Mouse (Mus musculus) hematopoietic stem cell, adult 5-6 weeks (primary cell): ENCODE results near the gene Cmbl. TPM values are rescaled to one million over a fixed set of nuclear protein-coding genes. Genes with fewer than 3 reads are reported as not detected.

Experiments
- ATAC-seq, 2 experiments: fragments of 125-278 bp in 1 of 2; replicated peaks in 1 of 2; 2 replicates each; pipeline ENCODE4 v1.8.0; 2016 to 2017; ENCODE audit warnings: inconsistent platforms in 2 of 2, mild to moderate bottlenecking in 2 of 2, moderate number of reproducible peaks in 2 of 2, low read depth in 1 of 2, moderate TSS enrichment in 1 of 2; ENCODE audit not compliant: low FRiP score in 2 of 2, poor library complexity in 2 of 2, severe bottlenecking in 2 of 2, insufficient read depth in 1 of 2, low TSS enrichment in 1 of 2
- total RNA-seq: library from RNA; stranded (forward); fragments of 172-1452, 232-1000 nt; gene quantifications from 2 replicates; pipeline ENCODE4 v1.2.3, GENCODE M21; 2017

The Cmbl gene
- total RNA-seq, 1 experiment from 2014 or later = 1.1 TPM

- no peak for ATAC-seq
Observed at GRCm38 (mm10) chr15:31634582-31634981, 69.4 kb downstream of the Cmbl start.

DNA sequence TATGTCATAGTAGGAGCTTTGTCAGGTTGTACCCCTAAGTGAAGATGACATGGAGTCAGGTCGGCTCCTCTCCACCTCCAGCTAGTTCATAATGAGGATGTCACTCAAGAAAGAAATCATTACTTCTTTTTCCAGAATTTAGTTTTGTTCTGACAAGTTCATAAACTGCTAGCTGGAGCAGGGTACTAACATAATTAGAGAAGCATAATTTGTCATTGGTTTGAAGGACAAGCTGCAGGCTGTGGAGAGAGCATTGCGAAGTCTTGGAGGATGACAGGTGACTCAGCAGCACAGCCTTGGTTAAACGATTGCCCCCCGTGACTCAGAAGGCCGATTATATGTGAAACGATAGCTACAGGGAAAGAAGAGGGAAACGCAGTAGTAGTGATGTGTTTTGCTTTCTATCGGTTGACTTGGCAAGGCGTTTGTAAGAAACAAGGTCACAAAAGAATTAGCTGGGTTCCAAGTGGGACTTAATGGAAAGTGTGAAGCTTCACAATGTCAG is 71.0 kb downstream of the Cmbl start:
- no peak for ATAC-seq

Other genes with a start within 250 kb of the Cmbl start
- gene Ankrd33b, start 197.7 kb upstream of the Cmbl start, total RNA-seq = 7.3 and 7.4 TPM in 2 replicates
- 3.4 TPM in 1 of 2 replicates, not detected in the other for gene Ropn1l, start 111.7 kb upstream of the Cmbl start, total RNA-seq
- 59.5 and 62.7 TPM in 2 replicates for gene March6, start 34.3 kb upstream of the Cmbl start, total RNA-seq
- 458 and 486 TPM in 2 replicates for gene Cct5, start 36.4 kb downstream of the Cmbl start, total RNA-seq
- gene Fam173b, start 36.5 kb downstream of the Cmbl start, total RNA-seq = 2.8 and 5.9 TPM in 2 replicates